Comparison of ENCODE assay signal across 9 mouse cellular contexts in the genomic region with DNA sequence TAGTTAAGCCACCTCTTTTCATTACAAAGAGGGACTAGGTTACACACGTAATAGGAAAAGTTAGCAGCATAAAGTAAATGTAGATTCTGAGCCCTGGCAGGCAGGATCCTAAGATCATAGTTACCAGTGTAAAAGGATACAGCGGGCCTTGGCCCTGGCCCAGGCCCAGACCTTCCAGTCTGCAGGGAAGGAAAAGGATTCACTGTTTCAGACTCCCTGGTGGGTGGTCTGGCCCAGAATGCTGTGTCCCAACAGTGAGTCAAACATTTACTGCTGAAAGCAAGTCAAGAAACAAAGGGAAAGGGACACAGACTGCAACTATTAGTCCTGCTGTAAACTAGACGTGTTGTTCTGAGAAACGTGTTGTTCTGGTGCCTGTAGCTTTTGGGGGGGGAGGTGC. TPM values are rescaled to one million over a fixed set of nuclear protein-coding genes. Genes with fewer than 3 reads are reported as not detected.
A peak's percentile ranks its signal among the peaks of the same experiment; 100 is the strongest.
DNase-seq lines count a peak whose midpoint lies in the region; ATAC-seq and TF ChIP-seq lines count a peak whose summit lies in the region.
"Had no signal": no experiment of that assay in that cellular context is flagged by ENCODE, and none has a peak within 500 bp of the region (broad histone marks: within the 10 kb centered on the region; RNA-seq: fewer than 3 reads in every experiment).

No protein-coding gene starts in this region.

- peak overlapping the region; percentile 65 for H3K9ac ChIP-seq in liver, postnatal 0 days (replicated peaks)
- H3K9ac ChIP-seq: heart, embryonic 13.5 days had no signal

- no peak overlapping the region for H3K4me3 ChIP-seq in left cerebral cortex, adult 2 months
- peak overlapping the region; percentile 32 for H3K4me3 ChIP-seq in liver, postnatal 0 days (ENCODE audit: low read depth, low read length)
- H3K4me3 ChIP-seq: heart, embryonic 13.5 days had no signal

- H3K4me1 ChIP-seq in liver, postnatal 0 days (ENCODE audit: insufficient read depth), result peaks cover 5% of the 10 kb centered on the region
- H3K4me1 ChIP-seq: heart, embryonic 13.5 days had no signal

- intact Hi-C loops in left cerebral cortex, postnatal 14 days (cut with DNase I), result no loop called here
- intact Hi-C loops in left cerebral cortex, adult 2 months (cut with DNase I), result no loop called here

- H3K4me2 ChIP-seq in liver, postnatal 0 days (ENCODE audit: low read depth, low read length), result peak overlapping the region; percentile 56
- H3K4me2 ChIP-seq: heart, embryonic 13.5 days had no signal

- no peak for ATAC-seq in liver, postnatal 0 days
- ATAC-seq in erythroblast, adult 5-6 weeks (replicated peaks; ENCODE audit: low FRiP score, poor library complexity, severe bottlenecking), result no peak

- no peak for TF ChIP-seq EP300 in liver, postnatal 0 days (IDR thresholded peaks at IDR 0.05; ENCODE audit: low read depth)

- peak; percentile 14 to 44 for DNase-seq in left cerebral cortex, postnatal 14 days (ENCODE audit: low spot score in 2 of 2)
- no peak for DNase-seq in left cerebral cortex, adult 2 months (ENCODE audit: extremely low spot score in 1 of 2, low spot score in 2 of 2)
- peak; percentile 45 for DNase-seq in NIH3T3 (ENCODE audit: low read depth)
- peak; percentile 33 to 43 for DNase-seq in cerebellum, postnatal 14 days
- DNase-seq in liver, postnatal 0 days, result peak; percentile 29
- no peak for DNase-seq in urinary bladder, postnatal 36 days (ENCODE audit: low spot score in 2 of 2)
- DNase-seq: layer of hippocampus, adult 9-11 months had no signal

- H3K27ac ChIP-seq in left cerebral cortex, adult 2 months, result no peak overlapping the region
- peak overlapping the region; percentile 67 for H3K27ac ChIP-seq in liver, postnatal 0 days (ENCODE audit: low read depth)
- H3K27ac ChIP-seq: heart, embryonic 13.5 days had no signal

- no peak for TF ChIP-seq CTCF in left cerebral cortex, adult 2 months (IDR thresholded peaks at IDR 0.05)
- TF ChIP-seq CTCF in liver, postnatal 0 days (IDR thresholded peaks at IDR 0.05; ENCODE audit: low read depth), result no peak

- WGBS in liver, postnatal 0 days (ENCODE audit: insufficient replicate concordance), result 32% methylated on average over 4 of the region's 4 CpGs

- no peaks in the 10 kb centered on the region for H3K27me3 ChIP-seq in liver, postnatal 0 days (ENCODE audit: insufficient read depth, low read length)
- H3K27me3 ChIP-seq: heart, embryonic 13.5 days had no signal

- H3K36me3 ChIP-seq in liver, postnatal 0 days (replicated peaks; ENCODE audit: insufficient read depth, low read length), result no peaks in the 10 kb centered on the region
- H3K36me3 ChIP-seq: heart, embryonic 13.5 days had no signal

- no peaks in the 10 kb centered on the region for H3K9me3 ChIP-seq in liver, postnatal 0 days (ENCODE audit: low read length)
- H3K9me3 ChIP-seq: heart, embryonic 13.5 days had no signal

RNA-seq across cellular contexts. Expression of a gene that starts 2.6 kb away (rescaled TPM):
- total RNA-seq in left cerebral cortex, postnatal 14 days (2021), result 10 to 100 TPM; 13.1 to 14.6 TPM
- 10 to 100 TPM; 19.2 to 19.8 TPM for total RNA-seq in left cerebral cortex, adult 2 months (2021)
- 52.2 and 59.7 TPM in 2 replicates for polyA plus RNA-seq in liver, postnatal 0 days (2015; fragmentation: Nextera tagmentation; extraction: Ambion mirVana)
- total RNA-seq in erythroblast, adult 5-6 weeks (2015; ENCODE audit: low replicate concordance), result not detected in 2 replicates
- total RNA-seq in erythroblast, adult 5-6 weeks (2017; ENCODE audit: low replicate concordance), result not detected in 2 replicates

RNA-seq across cellular contexts. Expression of a gene that starts 8.1 kb away (rescaled TPM):
- total RNA-seq in left cerebral cortex, postnatal 14 days (2021), result 10 to 100 TPM; 67.1 to 71.3 TPM
- total RNA-seq in left cerebral cortex, adult 2 months (2021), result 10 to 100 TPM; 56.5 to 56.8 TPM
- polyA plus RNA-seq in liver, postnatal 0 days (2015; fragmentation: Nextera tagmentation; extraction: Ambion mirVana), result 3.8 and 3.9 TPM in 2 replicates
- total RNA-seq in erythroblast, adult 5-6 weeks (2015; ENCODE audit: low replicate concordance), result 0.21 and 0.38 TPM in 2 replicates
- total RNA-seq in erythroblast, adult 5-6 weeks (2017; ENCODE audit: low replicate concordance), result 0.56 TPM in 1 of 2 replicates, not detected in the other

Comparison
In these comparisons a context has a peak if more than half of its experiments do, and no peak if none do; other contexts are left out.
1. DNase-seq: peak in left cerebral cortex, postnatal 14 days (2 of 2), NIH3T3 (single experiment), cerebellum, postnatal 14 days (2 of 2) and liver, postnatal 0 days (single experiment); none in left cerebral cortex, adult 2 months (0 of 2) and urinary bladder, postnatal 36 days (0 of 2).
2. RNA of a gene that starts 2.6 kb away (total RNA-seq): 19.2 to 19.8 TPM in left cerebral cortex, adult 2 months and 13.1 to 14.6 TPM in left cerebral cortex, postnatal 14 days; not detected in erythroblast, adult 5-6 weeks; every median in the first group is over 10 times any median in the second.
3. RNA of a gene that starts 8.1 kb away (total RNA-seq): 67.1 to 71.3 TPM in left cerebral cortex, postnatal 14 days and 56.5 to 56.8 TPM in left cerebral cortex, adult 2 months; 0.21 to 0.56 TPM in erythroblast, adult 5-6 weeks; every median in the first group is over 10 times any median in the second.